Mouse (Mus musculus): Measurements from ENCODE around the gene Sufu.

GRCm38 (mm10) chr19:46447911-46448310, 51.2 kb downstream of the Sufu start:
- TF ChIP-seq POLR2A (IDR thresholded peaks at IDR 0.05; ENCODE audit: insufficient read length, low read depth) (no peak), POLR2AphosphoS2 (IDR thresholded peaks at IDR 0.05; ENCODE audit: insufficient read length, low read depth) (no peak), SRF (IDR thresholded peaks at IDR 0.05; ENCODE audit: control insufficient read depth, insufficient read length, low read depth) (no peak), MAX (IDR thresholded peaks at IDR 0.05; ENCODE audit: low read depth) (no peak)
